Mouse (Mus musculus) embryonic facial prominence, embryonic 12.5 days (tissue): ENCODE results near the gene Klhdc10. TPM values are rescaled to one million over a fixed set of nuclear protein-coding genes. Genes with fewer than 3 reads are reported as not detected.

Experiments used
- ATAC-seq: fragments of 200-750 bp; cut with Nextera tagmentation; 2 replicates; pipeline ENCODE4 v1.8.0; 2017; ENCODE audit not compliant: insufficient number of reproducible peaks, insufficient read depth, low FRiP score, low TSS enrichment
- H3K27ac ChIP-seq: fragments of 300-500 bp; sonication (generic); 2 replicates; pipeline ENCODE4 v1.5.1; 2016; ENCODE audit warnings: mild to moderate bottlenecking
- H3K27me3 ChIP-seq: fragments of 300-500 bp; sonication (generic); 2 replicates; pipeline ENCODE4 v1.6.1; 2016; ENCODE audit warnings: mild to moderate bottlenecking, moderate library complexity
- H3K36me3 ChIP-seq: fragments of 300-500 bp; sonication (generic); 2 replicates; pipeline ENCODE4 v1.6.1; 2016; ENCODE audit warnings: mild to moderate bottlenecking
- H3K4me1 ChIP-seq: fragments of 300-500 bp; sonication (generic); 2 replicates; pipeline ENCODE4 v1.6.1; 2016
- H3K4me2 ChIP-seq: fragments of 300-500 bp; sonication (generic); replicated peaks from 2 replicates; pipeline ENCODE4 v1.6.1; 2016; ENCODE audit warnings: mild to moderate bottlenecking, moderate library complexity
- H3K4me3 ChIP-seq: fragments of 300-500 bp; sonication (generic); 2 replicates; pipeline ENCODE4 v1.5.1; 2016; ENCODE audit warnings: mild to moderate bottlenecking
- H3K9ac ChIP-seq: fragments of 300-500 bp; sonication (generic); 2 replicates; pipeline ENCODE4 v1.6.1; 2016; ENCODE audit warnings: mild to moderate bottlenecking, moderate library complexity
- H3K9me3 ChIP-seq: fragments of 300-500 bp; sonication (generic); 2 replicates; pipeline ENCODE4 v1.6.1; 2016; ENCODE audit warnings: mild to moderate bottlenecking, moderate library complexity
- WGBS: fragments of 180-500 bp; shearing (Covaris S2); methylation state at CpG from one replicate; pipeline ENCODE4 v1.1.7; 2016; 5-methylcytosine and 5-hydroxymethylcytosine counted together
- polyA plus RNA-seq: library from polyadenylated mRNA; unstranded; fragments of >200 nt; fragmentation: Nextera tagmentation; extraction: Ambion mirVana; gene quantifications from 2 replicates; pipeline ENCODE4 v1.2.1, GENCODE M21; 2016

Klhdc10 gene
- polyA plus RNA-seq, 1 experiment from 2014 or later, result 44.0 TPM

GRCm38 (mm10) chr6:30476025-30476765 lies 74.5 kb downstream of the Klhdc10 start:
- Histone ChIP-seq H3K9ac (no peak overlapping the region), H3K4me3 (no peak overlapping the region), H3K4me2 (no peak overlapping the region), H3K36me3 (peaks cover 25% of the 10 kb centered on the region), H3K27me3 (no peaks in the 10 kb centered on the region), H3K27ac (no peak overlapping the region; the same call in 1 of the 2 replicates), H3K4me1 (0 out of 2 replicates have a peak, but pooled peaks cover 3% of the 10 kb centered on the region), H3K9me3 (no peaks in the 10 kb centered on the region)
- WGBS, result 63% methylated on average over 10 of the region's 10 CpGs
- no peak for ATAC-seq

GRCm38 (mm10) chr6:30477210-30477714 lies 75.6 kb downstream of the Klhdc10 start:
- H3K4me2 ChIP-seq, result no peak overlapping the region
- 0 out of 2 replicates have a peak, but pooled peaks cover 3% of the 10 kb centered on the region for H3K4me1 ChIP-seq
- no peaks in the 10 kb centered on the region for H3K9me3 ChIP-seq
- no peak for ATAC-seq
- H3K9ac ChIP-seq, result no peak overlapping the region
- H3K27ac ChIP-seq, result no peak overlapping the region
- 70% methylated on average over 8 of the region's 8 CpGs for WGBS
- H3K4me3 ChIP-seq, result no peak overlapping the region
- H3K27me3 ChIP-seq, result no peaks in the 10 kb centered on the region
- H3K36me3 ChIP-seq, result peaks cover 32% of the 10 kb centered on the region

GRCm38 (mm10) chr6:30477784-30478183 lies 76.1 kb downstream of the Klhdc10 start:
- no peak overlapping the region for H3K4me2 ChIP-seq
- 0 out of 2 replicates have a peak, but pooled peaks cover 3% of the 10 kb centered on the region for H3K4me1 ChIP-seq
- H3K27me3 ChIP-seq, result no peaks in the 10 kb centered on the region
- no peak for ATAC-seq
- WGBS, result 93% methylated on average over 6 of the region's 6 CpGs
- no peak overlapping the region for H3K27ac ChIP-seq
- H3K36me3 ChIP-seq, result peaks cover 36% of the 10 kb centered on the region
- H3K9me3 ChIP-seq, result no peaks in the 10 kb centered on the region
- no peak overlapping the region for H3K9ac ChIP-seq
- no peak overlapping the region for H3K4me3 ChIP-seq

- Histone ChIP-seq H3K4me1 (0 out of 2 replicates have a peak, but pooled peaks cover 3% of the 10 kb centered on the region), H3K4me3 (no peak overlapping the region), H3K36me3 (peaks cover 50% of the 10 kb centered on the region), H3K27ac (no peak overlapping the region), H3K4me2 (no peak overlapping the region), H3K9ac (no peak overlapping the region; the same call in 1 of the 2 replicates), H3K9me3 (no peaks in the 10 kb centered on the region), H3K27me3 (no peaks in the 10 kb centered on the region)
- 96% methylated on average over 3 of the region's 3 CpGs for WGBS
- no peak for ATAC-seq
Measured at GRCm38 (mm10) chr6:30479418-30479817, 77.8 kb downstream of the Klhdc10 start.

- H3K36me3 ChIP-seq, result peaks cover 77% of the 10 kb centered on the region
- no peak for ATAC-seq
- H3K27ac ChIP-seq, result no peak overlapping the region
- H3K4me1 ChIP-seq, result no peaks in the 10 kb centered on the region
- WGBS, result 86% methylated on average over 2 of the region's 2 CpGs
- H3K4me3 ChIP-seq, result no peak overlapping the region
- no peak overlapping the region for H3K9ac ChIP-seq
- H3K4me2 ChIP-seq, result no peak overlapping the region
- H3K27me3 ChIP-seq, result no peaks in the 10 kb centered on the region
- no peaks in the 10 kb centered on the region for H3K9me3 ChIP-seq
Measured at GRCm38 (mm10) chr6:30482908-30483307, 81.2 kb downstream of the Klhdc10 start.

GRCm38 (mm10) chr6:30486504-30486903 lies 84.8 kb downstream of the Klhdc10 start:
- Histone ChIP-seq H3K4me1 (no peaks in the 10 kb centered on the region), H3K4me2 (no peak overlapping the region), H3K9ac (no peak overlapping the region), H3K27me3 (no peaks in the 10 kb centered on the region), H3K4me3 (no peak overlapping the region), H3K27ac (no peak overlapping the region), H3K9me3 (no peaks in the 10 kb centered on the region), H3K36me3 (peaks cover 70% of the 10 kb centered on the region)
- 91% methylated on average over 6 of the region's 6 CpGs for WGBS
- no peak for ATAC-seq

- Histone ChIP-seq H3K27ac (no peak overlapping the region), H3K4me1 (peaks cover 10% of the 10 kb centered on the region; the same call in 1 of the 2 replicates), H3K9me3 (no peaks in the 10 kb centered on the region), H3K36me3 (peaks cover 56% of the 10 kb centered on the region), H3K27me3 (no peaks in the 10 kb centered on the region), H3K4me3 (no peak overlapping the region), H3K9ac (no peak overlapping the region), H3K4me2 (no peak overlapping the region)
- ATAC-seq, result no peak
- 55% methylated on average over 3 of the region's 3 CpGs for WGBS
Measured at GRCm38 (mm10) chr6:30499049-30499448, 97.4 kb downstream of the Klhdc10 start.

Other genes starting within 250 kb of the Klhdc10 start
- gene Ube2h, start 97.3 kb upstream of the Klhdc10 start, polyA plus RNA-seq, result 52.5 and 56.1 TPM in 2 replicates
- gene Zc3hc1, start 10.8 kb upstream of the Klhdc10 start, polyA plus RNA-seq, result 75.0 and 76.3 TPM in 2 replicates
- gene Tmem209, start 107.9 kb downstream of the Klhdc10 start, polyA plus RNA-seq, result 37.8 and 38.6 TPM in 2 replicates
- 0.14 and 0.33 TPM in 2 replicates for gene Ssmem1, start 108.0 kb downstream of the Klhdc10 start, polyA plus RNA-seq
- gene Cpa2, start 139.7 kb downstream of the Klhdc10 start, polyA plus RNA-seq, result 4.2 and 7.6 TPM in 2 replicates
- gene Cpa4, start 166.5 kb downstream of the Klhdc10 start, polyA plus RNA-seq, result 0.79 and 1.3 TPM in 2 replicates
- gene Cpa5, start 209.1 kb downstream of the Klhdc10 start, polyA plus RNA-seq, result 0.22 and 0.33 TPM in 2 replicates
- 0.22 and 0.29 TPM in 2 replicates for gene Cpa1, start 237.3 kb downstream of the Klhdc10 start, polyA plus RNA-seq